Mouse (Mus musculus) layer of hippocampus, adult 2 months (tissue): ENCODE data around the gene Ect2l. TPM values are rescaled to one million over a fixed set of nuclear protein-coding genes. Genes with fewer than 3 reads are reported as not detected.
"Not testable (repeated sequence)": the region's sequence is repeated elsewhere in the genome, so short reads cannot be mapped to it uniquely, and the experiment has no call there.

Experiments
- DNase-seq, 2 experiments: peaks; one replicate each; pipeline ENCODE4 v3.0.0; 2022; ENCODE audit warnings: low spot score in 2 of 2
- H3K27ac ChIP-seq: fragments of 200-600 bp; 2 replicates; pipeline ENCODE4 v1.8.1; 2022
- H3K4me3 ChIP-seq: fragments of 200-600 bp; 2 replicates; pipeline ENCODE4 v1.8.1; 2022; ENCODE audit warnings: mild to moderate bottlenecking
- CTCF ChIP-seq: fragments of 200-600 bp; conservative IDR thresholded peaks from 2 replicates; pipeline ENCODE4 v1.8.1; 2022; ENCODE audit warnings: antibody characterized with exemption, mild to moderate bottlenecking, moderate library complexity
- total RNA-seq, 2 experiments: library from RNA; stranded (reverse); gene quantifications; 2 replicates each; pipeline ENCODE4 v1.2.3; 2021

Ect2l gene
- total RNA-seq, 2 experiments from 2014 or later = 0.49 to 0.61 TPM

DNA sequence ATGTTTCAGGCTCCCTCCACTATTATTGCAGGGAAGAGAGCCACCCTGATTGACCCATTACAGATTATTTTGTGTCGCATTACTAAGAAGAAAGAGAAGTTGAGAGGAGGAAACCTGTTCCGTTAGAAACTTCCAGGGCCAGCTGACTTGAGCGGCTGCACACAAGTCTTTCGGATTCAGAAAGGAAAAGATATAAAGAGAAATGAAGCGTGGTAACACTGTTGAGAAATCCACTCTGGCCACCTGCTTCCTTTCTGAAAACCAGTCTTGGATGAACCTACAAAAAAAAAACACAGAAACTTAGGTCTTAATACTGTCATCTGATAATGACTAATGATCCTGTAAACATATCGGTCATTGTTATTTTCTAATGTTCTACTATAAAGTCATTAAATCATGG lies 35.6 kb downstream of the Ect2l start:
- DNase-seq = no peak
- no peak overlapping the region for H3K27ac ChIP-seq
- TF ChIP-seq CTCF = no peak
- no peak overlapping the region for H3K4me3 ChIP-seq

DNA sequence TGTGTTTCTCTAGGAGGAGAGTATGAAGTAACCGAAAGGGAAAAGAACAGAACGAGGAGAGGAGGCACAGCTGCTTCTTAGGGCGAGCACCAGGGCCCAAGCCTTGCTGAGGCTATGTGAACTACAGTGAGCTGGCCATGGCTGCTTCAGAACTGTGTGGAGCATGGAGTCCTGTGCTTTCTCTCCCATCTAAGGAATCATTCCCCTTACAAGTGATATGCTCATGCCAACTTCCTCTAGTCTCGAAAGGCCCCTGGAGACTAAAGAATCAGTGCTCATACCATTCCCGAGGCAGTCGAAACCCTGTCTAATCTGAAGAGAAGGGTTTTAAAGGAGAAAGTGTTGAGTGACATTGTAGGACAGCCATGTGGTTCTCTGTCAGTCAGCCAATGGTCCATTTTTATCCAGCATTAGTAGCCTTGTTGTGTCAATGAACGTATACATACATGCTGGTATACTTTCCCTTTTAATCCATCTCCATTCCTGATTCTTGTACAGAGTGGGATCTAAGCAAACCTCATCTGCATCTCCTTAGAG lies 48.2 kb downstream of the Ect2l start:
- no peak for DNase-seq
- TF ChIP-seq CTCF = no peak
- no peak overlapping the region for H3K27ac ChIP-seq
- no peak overlapping the region for H3K4me3 ChIP-seq

DNA sequence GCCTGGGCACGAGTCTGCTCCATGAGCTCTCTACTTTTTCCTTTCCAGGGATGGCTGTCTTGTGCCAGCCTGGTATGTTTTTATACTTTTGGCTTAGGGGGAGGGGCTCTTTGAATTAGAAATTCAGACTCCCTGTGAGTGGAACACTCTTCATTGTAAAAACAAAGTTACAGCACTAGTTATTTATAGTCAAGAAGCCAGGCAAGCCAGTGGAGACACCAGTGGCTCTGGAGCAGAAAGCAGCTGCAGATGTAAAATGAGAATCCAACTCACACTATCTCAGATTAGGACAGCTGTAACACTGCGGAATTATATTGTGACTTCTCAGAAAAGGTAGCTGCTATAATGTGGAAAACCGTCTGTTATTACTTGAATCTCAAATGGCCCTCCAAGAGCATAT lies 63.5 kb downstream of the Ect2l start:
- no peak for TF ChIP-seq CTCF
- DNase-seq = no peak
- H3K4me3 ChIP-seq = no peak overlapping the region
- no peak overlapping the region for H3K27ac ChIP-seq

DNA sequence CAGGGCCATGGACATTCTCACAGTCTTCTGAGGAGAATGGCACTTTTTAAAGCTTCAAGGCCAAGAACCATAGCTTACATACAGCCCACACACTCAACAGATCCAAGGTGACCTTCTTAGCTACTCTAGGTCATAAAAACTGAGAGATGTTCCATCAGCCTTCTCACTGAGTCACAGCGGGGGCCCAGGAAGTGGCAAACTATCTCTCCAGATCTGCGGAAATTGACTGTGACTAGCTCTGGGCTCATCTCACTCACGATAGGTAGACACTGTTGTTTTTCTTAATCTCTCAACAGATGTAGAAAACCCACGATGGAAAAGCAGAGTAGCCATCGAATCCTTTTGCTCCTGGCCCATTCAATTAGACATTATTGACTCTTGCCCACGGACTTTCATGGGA lies 68.5 kb downstream of the Ect2l start:
- Histone ChIP-seq H3K27ac (no peak overlapping the region), H3K4me3 (no peak overlapping the region)
- no peak for TF ChIP-seq CTCF
- DNase-seq = no peak

DNA sequence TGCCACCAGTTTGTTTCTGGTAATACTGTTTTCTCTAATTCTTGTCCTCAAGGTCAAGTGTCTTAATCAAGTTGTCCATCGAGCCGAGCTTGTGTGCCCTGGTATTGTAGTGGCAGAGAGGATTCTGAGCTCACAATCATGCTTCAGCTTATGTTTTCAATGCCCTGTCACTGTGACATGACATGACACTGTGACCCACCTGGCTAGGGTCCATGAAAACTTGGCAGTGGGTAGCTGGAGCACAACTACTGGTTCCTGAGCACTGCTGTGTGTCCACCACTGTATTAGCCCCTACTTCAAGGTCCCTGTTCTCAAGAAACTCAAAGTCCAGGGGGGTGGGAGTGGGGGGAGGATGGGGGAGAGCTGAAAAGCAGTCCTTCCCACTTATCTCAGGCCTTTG lies 69.3 kb downstream of the Ect2l start:
- DNase-seq = no peak
- Histone ChIP-seq H3K4me3 (no peak overlapping the region), H3K27ac (no peak overlapping the region)
- no peak for TF ChIP-seq CTCF

DNA sequence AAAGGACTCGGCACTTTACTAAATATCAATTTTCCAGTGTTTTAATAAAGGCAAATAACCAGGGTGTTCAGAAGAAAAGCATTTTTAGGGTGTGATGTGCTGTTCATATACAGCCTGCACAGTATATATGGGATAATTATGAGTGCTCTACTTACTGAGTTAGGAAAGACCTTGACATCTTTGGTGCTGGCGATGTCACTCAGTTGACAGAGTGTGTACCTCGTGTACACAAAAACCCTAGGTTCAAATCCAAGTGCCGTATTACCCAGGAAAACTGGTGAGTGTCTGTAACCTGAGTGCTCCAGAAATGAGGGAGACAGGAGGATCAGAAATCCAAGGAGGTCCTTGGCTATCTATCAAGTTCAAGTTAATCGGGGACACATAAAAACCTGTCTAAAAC lies 71.1 kb downstream of the Ect2l start:
- no peak for TF ChIP-seq CTCF
- DNase-seq = no peak
- Histone ChIP-seq H3K27ac (no peak overlapping the region), H3K4me3 (no peak overlapping the region)

DNA sequence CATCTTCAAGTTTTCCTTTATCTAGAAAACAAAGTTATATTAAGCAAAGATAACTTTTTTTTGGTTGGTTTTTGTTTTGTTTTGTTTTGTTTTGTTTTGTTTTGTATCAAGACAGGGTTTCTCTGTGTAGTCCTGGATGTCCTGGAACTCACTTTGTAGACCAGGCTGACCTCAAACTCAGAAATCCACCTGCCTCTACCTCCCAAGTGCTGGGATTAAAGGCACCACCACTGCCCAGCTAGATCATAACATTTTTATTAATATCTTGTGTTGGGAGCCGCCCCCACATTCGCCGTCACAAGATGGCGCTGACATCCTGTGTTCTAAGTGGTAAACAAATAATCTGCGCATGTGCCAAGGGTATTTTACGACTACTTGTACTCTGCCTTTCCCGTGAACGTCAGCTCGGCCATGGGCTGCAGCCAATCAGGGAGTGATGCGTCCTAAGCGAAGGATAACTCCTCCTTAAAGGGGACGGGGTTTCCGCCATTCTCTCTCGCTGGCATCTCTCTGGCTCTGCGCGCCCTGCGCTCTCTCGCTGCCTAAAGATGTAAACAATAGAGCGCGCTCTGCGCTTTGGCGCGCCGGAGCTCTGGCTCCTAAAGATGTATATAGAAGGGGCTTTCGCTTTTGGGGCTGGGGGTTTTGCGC lies 71.7 kb downstream of the Ect2l start:
- not testable (repeated sequence) for H3K4me3 ChIP-seq, DNase-seq, H3K27ac ChIP-seq

DNA sequence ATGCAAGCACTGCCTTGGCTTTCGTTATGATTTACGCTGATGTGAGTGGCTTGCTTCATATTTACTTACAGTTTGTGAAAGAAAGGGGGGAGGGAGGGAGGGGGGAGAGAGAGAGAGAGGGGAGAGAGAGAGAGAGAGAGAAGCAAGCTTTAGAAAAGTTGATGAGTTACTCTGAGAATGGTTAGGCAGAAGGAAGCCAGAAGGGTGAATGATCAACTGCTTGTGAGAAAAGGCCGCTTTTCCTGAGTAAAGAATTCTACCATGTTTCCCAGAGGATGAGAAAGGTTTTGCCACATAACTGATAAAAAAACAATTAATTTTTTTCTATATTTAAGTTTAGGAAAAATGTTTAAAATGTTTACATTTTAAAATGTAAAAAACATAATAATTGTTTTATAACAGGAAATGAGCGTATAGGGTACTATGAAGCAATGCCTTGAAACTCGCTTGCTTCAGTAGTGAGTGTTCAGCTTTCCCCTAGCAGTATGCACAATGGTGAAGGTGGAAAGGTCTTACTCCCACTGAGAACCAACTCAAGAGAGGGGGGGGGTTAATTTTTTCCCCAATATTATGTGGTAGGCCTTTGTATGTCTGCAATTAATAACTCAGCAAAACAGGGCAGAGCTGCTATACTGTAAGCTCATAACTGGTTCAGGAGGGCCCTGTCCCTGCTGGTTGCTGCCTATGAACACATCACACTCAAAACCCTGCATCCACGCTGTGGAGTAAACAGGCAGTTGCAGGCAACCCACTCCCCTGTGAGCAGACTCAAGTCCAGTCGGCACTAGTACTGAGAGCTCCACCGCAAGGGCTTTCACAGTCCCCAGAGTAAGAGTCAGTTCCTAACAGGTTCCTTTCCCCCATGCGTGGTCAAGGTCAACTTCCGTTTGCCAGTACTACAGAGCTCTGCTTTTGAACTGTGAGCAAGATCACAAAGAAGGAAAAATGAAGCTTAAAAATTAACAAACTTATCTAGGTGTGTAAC lies 78.7 kb downstream of the Ect2l start:
- TF ChIP-seq CTCF = no peak
- H3K27ac ChIP-seq = no peak overlapping the region
- no peak overlapping the region for H3K4me3 ChIP-seq
- DNase-seq = no peak

DNA sequence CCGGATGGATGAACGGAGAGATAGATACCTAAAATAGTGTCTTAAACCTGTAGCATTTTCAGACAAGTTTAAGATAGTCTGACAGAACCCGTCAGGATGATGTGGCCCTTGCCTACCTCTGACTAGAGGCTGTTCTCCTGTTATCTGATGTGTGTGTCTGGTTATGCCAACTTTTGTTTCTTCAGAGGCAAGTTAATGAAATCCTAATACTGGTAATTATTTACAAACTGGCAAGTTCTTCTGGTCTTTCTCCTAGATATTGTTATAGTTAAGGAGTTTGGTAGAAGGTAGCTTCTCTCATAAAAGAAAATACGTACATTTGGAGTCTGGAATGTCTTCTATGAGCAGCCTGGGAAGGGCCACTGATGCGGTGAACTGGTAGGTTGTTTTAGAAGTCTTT lies 80.4 kb downstream of the Ect2l start:
- DNase-seq = no peak
- Histone ChIP-seq H3K4me3 (no peak overlapping the region), H3K27ac (no peak overlapping the region)
- no peak for TF ChIP-seq CTCF

GRCm38 (mm10) chr10:18118336-18118735 lies 92.4 kb downstream of the Ect2l start:
- Histone ChIP-seq H3K4me3 (no peak overlapping the region), H3K27ac (no peak overlapping the region)
- TF ChIP-seq CTCF = no peak

GRCm38 (mm10) chr10:18113473-18114093 lies 97.1 kb downstream of the Ect2l start:
- Histone ChIP-seq H3K4me3 (no peak overlapping the region), H3K27ac (no peak overlapping the region)
- no peak for TF ChIP-seq CTCF
- no peak for DNase-seq

More at GRCm38 (mm10) chr10:18118336-18118735, 92.4 kb downstream of the Ect2l start:
- DNase-seq = no peak

- DNase-seq = no peak
- H3K27ac ChIP-seq = no peak overlapping the region
- H3K4me3 ChIP-seq = no peak overlapping the region
- no peak for TF ChIP-seq CTCF
Observed at GRCm38 (mm10) chr10:18110940-18111339, 99.8 kb downstream of the Ect2l start.

DNA sequence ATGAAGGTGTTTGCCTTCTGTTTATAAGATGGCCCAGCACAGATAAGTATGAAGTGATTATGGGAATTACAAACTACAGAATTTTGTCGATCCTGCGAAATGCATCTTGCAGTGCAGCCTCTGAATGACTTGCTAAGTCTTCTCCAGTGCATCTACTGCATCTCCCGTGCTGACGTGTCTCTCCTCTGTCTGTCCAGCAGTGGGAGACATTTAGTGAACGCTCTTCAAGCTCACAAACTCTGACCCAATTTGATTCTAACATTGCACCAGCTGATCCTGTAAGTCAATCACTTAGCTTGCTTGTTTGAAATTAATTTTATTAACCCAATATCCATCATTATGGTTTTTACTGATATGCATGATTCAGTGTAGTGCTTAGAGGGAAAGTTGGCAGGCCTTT lies 103.2 kb downstream of the Ect2l start:
- H3K27ac ChIP-seq = no peak overlapping the region
- no peak for DNase-seq
- TF ChIP-seq CTCF = peak; percentile 72
- H3K4me3 ChIP-seq = no peak overlapping the region
